8 mouse cellular contexts compared by ENCODE assay signal in the genomic region with DNA sequence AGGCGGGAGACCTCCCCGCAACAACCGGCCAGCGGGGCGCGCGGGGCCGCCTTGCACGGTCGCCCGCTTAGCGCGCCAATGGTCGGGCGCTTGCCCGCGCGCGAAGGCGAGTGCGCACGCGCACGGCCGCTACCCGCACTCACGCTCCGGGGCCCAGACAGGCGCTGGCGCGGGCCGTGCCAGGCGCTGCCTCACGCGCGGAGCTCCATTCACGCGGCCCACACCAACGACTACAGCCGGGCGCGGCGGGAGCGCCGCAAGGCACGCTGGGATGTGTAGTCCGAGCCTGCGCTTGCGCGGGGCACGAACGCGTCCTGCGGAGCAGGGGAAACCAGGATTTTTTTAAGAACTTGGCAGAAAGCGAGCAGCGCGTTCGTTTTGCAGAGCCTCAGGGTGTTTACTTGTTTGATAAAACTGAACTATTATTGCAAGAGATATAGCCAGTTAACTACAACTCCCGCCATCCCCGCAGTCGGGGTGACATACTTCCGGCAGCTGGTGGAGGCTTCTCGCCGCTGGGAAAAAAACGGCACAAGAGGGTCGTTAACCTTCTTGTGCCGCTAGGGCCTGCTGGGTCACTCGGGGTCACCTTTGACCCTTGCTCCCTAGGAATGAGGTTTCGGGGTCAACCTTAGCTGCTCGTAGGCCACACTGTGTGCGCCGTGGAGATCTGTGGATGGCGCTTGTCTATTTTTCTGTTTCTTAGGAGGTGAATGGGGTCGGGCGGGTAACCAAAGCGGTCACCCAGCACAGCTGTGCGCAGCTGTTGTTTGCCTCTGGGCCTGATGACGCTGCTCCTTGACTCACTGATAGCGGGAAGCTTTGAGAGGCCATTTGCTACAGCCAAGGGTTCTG. TPM values are rescaled to one million over a fixed set of nuclear protein-coding genes. Genes with fewer than 3 reads are reported as not detected.
DNase-seq lines count a peak whose midpoint lies in the region; ATAC-seq and TF ChIP-seq lines count a peak whose summit lies in the region.

TSS of gene Ado (minus strand) at position 79 of the 855 bp plus-strand sequence.

- H3K27me3 ChIP-seq in embryonic facial prominence, embryonic 13.5 days = no peaks in the 10 kb centered on the region
- no peaks in the 10 kb centered on the region for H3K27me3 ChIP-seq in heart, adult 2 months (ENCODE audit: control insufficient read depth, insufficient read depth, low read length)
- H3K27me3 ChIP-seq in limb, embryonic 13.5 days = no peaks in the 10 kb centered on the region
- no peaks in the 10 kb centered on the region for H3K27me3 ChIP-seq in midbrain, embryonic 16.5 days (ENCODE audit: control insufficient read depth, insufficient read depth, low read depth, low read length)

- TF ChIP-seq CTCF in heart, adult 2 months (IDR thresholded peaks at IDR 0.05) = peak; percentile 45

- H3K9me3 ChIP-seq in embryonic facial prominence, embryonic 13.5 days = no peaks in the 10 kb centered on the region
- H3K9me3 ChIP-seq in limb, embryonic 13.5 days = no peaks in the 10 kb centered on the region
- H3K9me3 ChIP-seq in midbrain, embryonic 16.5 days (replicated peaks; ENCODE audit: control insufficient read depth, low read length, poor library complexity, severe bottlenecking) = no peaks in the 10 kb centered on the region

- peaks cover 32% of the 10 kb centered on the region for H3K4me1 ChIP-seq in embryonic facial prominence, embryonic 13.5 days
- peaks cover 4% of the 10 kb centered on the region for H3K4me1 ChIP-seq in heart, adult 2 months (ENCODE audit: control insufficient read depth, insufficient read depth, low read length)
- H3K4me1 ChIP-seq in limb, embryonic 13.5 days = peaks cover 33% of the 10 kb centered on the region
- H3K4me1 ChIP-seq in midbrain, embryonic 16.5 days (ENCODE audit: control insufficient read depth, insufficient read depth, low read length) = peaks cover 34% of the 10 kb centered on the region

- H3K4me3 ChIP-seq in embryonic facial prominence, embryonic 13.5 days = peak within 1 kb of the TSS; percentile 89
- peak within 1 kb of the TSS; percentile 91 for H3K4me3 ChIP-seq in heart, adult 2 months
- H3K4me3 ChIP-seq in limb, embryonic 13.5 days = peak within 1 kb of the TSS; percentile 87
- H3K4me3 ChIP-seq in midbrain, embryonic 16.5 days (ENCODE audit: low read depth, low read length) = peak within 1 kb of the TSS; percentile 88

- peaks cover 1% of the 10 kb centered on the region; the same call in 1 of the 2 replicates for H3K79me2 ChIP-seq in heart, adult 2 months (replicated peaks; ENCODE audit: control insufficient read depth, insufficient read depth, low read length)

- H3K27ac ChIP-seq in embryonic facial prominence, embryonic 13.5 days = peak within 1 kb of the TSS; percentile 96
- H3K27ac ChIP-seq in heart, adult 2 months = peak within 1 kb of the TSS; percentile 99
- peak within 1 kb of the TSS; percentile 94 for H3K27ac ChIP-seq in limb, embryonic 13.5 days
- H3K27ac ChIP-seq in midbrain, embryonic 16.5 days (ENCODE audit: low read length) = peak within 1 kb of the TSS; percentile 89

- 0 out of 2 replicates have a peak, but pooled peaks cover 6% of the 10 kb centered on the region for H3K36me3 ChIP-seq in embryonic facial prominence, embryonic 13.5 days
- H3K36me3 ChIP-seq in heart, adult 2 months (ENCODE audit: control insufficient read depth, insufficient read depth, low read length) = peaks cover 4% of the 10 kb centered on the region; the same call in 1 of the 2 replicates
- H3K36me3 ChIP-seq in limb, embryonic 13.5 days = peaks cover 9% of the 10 kb centered on the region; the same call in 1 of the 2 replicates
- H3K36me3 ChIP-seq in midbrain, embryonic 16.5 days (ENCODE audit: control insufficient read depth, insufficient read depth, low read length) = peaks cover 2% of the 10 kb centered on the region; the same call in 1 of the 2 replicates

- DNase-seq in 3134 (ENCODE audit: extremely low read depth, insufficient read length, low spot score) = peak; percentile 92
- DNase-seq in adrenal gland, postnatal 36 days = peak; percentile 92 to 94
- peak; percentile 92 to 93 for DNase-seq in heart, adult 2 months
- DNase-seq in kidney, adult 8-10 months = peak; percentile 83 to 86
- DNase-seq in spleen, postnatal 10 days (ENCODE audit: low spot score in 2 of 2) = peak; percentile 87 to 88

- peak; percentile 63; the same call in 1 of the 2 replicates for TF ChIP-seq EP300 in heart, adult 2 months (IDR thresholded peaks at IDR 0.05; ENCODE audit: insufficient read depth, low read depth, low read length)

- peak; percentile 70 for TF ChIP-seq POLR2A in heart, adult 2 months (IDR thresholded peaks at IDR 0.05; ENCODE audit: insufficient read depth, low read depth, low read length)

- intact Hi-C loops in heart, adult 2 months (cut with DNase I) = loop anchor here (1.0 to 2.0 kb wide), 2 partner anchors 12 to 726 kb away; no protein-coding TSS in a partner anchor

- peak within 1 kb of the TSS; percentile 92 for H3K9ac ChIP-seq in embryonic facial prominence, embryonic 13.5 days
- peak within 1 kb of the TSS; percentile 85 for H3K9ac ChIP-seq in heart, adult 2 months (ENCODE audit: low read depth, low read length)
- H3K9ac ChIP-seq in limb, embryonic 13.5 days = peak within 1 kb of the TSS; percentile 90
- H3K9ac ChIP-seq in midbrain, embryonic 16.5 days (ENCODE audit: low read depth, low read length) = peak within 1 kb of the TSS; percentile 93

- whole genome bisulfite sequencing in embryonic facial prominence, embryonic 13.5 days = under 1% methylated on average over 79 of the region's 79 CpGs
- under 1% methylated on average over 79 of the region's 79 CpGs for WGBS in heart, adult 2 months
- WGBS in limb, embryonic 13.5 days = under 1% methylated on average over 79 of the region's 79 CpGs
- under 1% methylated on average over 79 of the region's 79 CpGs for WGBS in midbrain, embryonic 16.5 days

- peak; percentile 94 for ATAC-seq in embryonic facial prominence, embryonic 13.5 days (ENCODE audit: insufficient number of reproducible peaks, insufficient read depth, low FRiP score, low TSS enrichment, low read depth)
- peak; percentile 96 for ATAC-seq in limb, embryonic 13.5 days (ENCODE audit: low FRiP score, low read depth)
- peak; percentile 99 for ATAC-seq in midbrain, embryonic 16.5 days

- H3K4me2 ChIP-seq in embryonic facial prominence, embryonic 13.5 days = peak within 1 kb of the TSS; percentile 98
- peak within 1 kb of the TSS; percentile 99 for H3K4me2 ChIP-seq in limb, embryonic 13.5 days (replicated peaks)
- peak within 1 kb of the TSS; percentile 97 for H3K4me2 ChIP-seq in midbrain, embryonic 16.5 days (ENCODE audit: low read length)

RNA-seq across cellular contexts. Expression of gene Ado, which starts in this region (rescaled TPM):
- total RNA-seq in adrenal gland, postnatal 36 days (2021) = 10 to 100 TPM; 28.0 to 31.0 TPM
- polyA plus RNA-seq in embryonic facial prominence, embryonic 13.5 days (2015; fragmentation: Nextera tagmentation; extraction: Ambion mirVana) = 72.3 and 82.0 TPM in 2 replicates
- total RNA-seq in heart, adult 2 months (2021) = 10 to 100 TPM; 17.3 to 17.7 TPM
- polyA plus RNA-seq in heart, adult 2 months (2012; rRNA removed) = 6.3 and 9.6 TPM in 2 replicates
- 72.2 and 79.9 TPM in 2 replicates for polyA plus RNA-seq in limb, embryonic 13.5 days (2015; fragmentation: Nextera tagmentation; extraction: Ambion mirVana)
- 77.2 and 77.3 TPM in 2 replicates for polyA plus RNA-seq in midbrain, embryonic 16.5 days (2015; fragmentation: Nextera tagmentation; extraction: Ambion mirVana)

Comparison
In these comparisons a context has a peak if more than half of its experiments do, and no peak if none do; other contexts are left out.
1. Peak in every context shown above with its lines: DNase-seq, ATAC-seq, H3K4me3 ChIP-seq and H3K27ac ChIP-seq.